Mouse (Mus musculus): Measurements from ENCODE around the gene Gm9573.

DNA sequence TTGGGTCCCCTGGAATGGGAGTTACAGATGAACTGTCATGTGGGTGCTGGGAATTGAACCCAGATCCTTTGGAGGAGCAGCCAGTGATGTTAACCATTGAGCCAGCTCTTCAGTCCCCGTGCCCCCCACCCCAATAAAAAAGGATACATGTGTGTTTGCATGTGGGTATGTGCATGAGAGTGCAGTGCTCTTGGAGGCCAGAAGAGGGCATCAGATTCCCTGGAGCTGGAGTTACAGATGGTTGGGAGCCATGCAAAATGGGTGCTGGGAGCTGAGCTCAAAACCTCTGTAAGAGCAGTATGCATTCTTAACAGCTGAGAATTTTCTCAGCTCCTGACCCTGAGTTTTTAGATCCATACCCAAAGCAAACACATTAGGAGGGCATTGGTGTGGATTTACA is 39.1 kb downstream of the Gm9573 start:
- TF ChIP-seq FLI1 (IDR thresholded peaks at IDR 0.05; ENCODE audit: low read length), result no peak
- TF ChIP-seq GATA1 (IDR thresholded peaks at IDR 0.05; ENCODE audit: borderline replicate concordance, low read length), result no peak

All from megakaryocyte, embryonic 14.5 days (primary cell).